Mouse (Mus musculus) embryonic fibroblast, embryonic 13.5 days (primary cell): ENCODE data around the gene Kcng3.

Source experiments
- CTCF ChIP-seq: IDR thresholded peaks from 2 replicates; pipeline ENCODE4 v1.5.1; 2011; ENCODE audit warnings: mild to moderate bottlenecking, control low read depth, low read length, moderate library complexity, borderline replicate concordance; ENCODE audit not compliant: insufficient read depth
- POLR2A ChIP-seq: IDR thresholded peaks from 2 replicates; pipeline ENCODE4 v1.6.1; 2011; ENCODE audit warnings: low read depth, mild to moderate bottlenecking, control low read depth, low read length, moderate library complexity

DNA sequence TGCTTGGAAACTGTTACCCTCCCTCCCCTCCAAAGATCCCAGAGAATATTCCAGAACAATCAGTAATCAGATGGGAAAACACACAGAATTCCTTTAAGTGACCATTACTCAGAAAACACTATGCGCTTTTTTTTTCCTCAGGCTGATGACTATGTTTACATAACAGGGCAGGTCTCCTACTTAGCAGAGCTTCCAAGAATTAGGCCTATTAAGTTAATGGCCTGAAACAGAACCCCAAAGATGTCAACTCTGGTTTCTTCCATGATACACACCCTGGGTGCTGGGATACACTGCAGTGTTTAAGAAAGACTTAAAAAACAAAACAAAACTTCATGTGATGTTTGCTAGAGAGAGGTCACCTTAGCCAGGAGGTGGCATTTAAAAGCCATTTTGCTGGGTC is 93.0 kb downstream of the Kcng3 start:
- TF ChIP-seq CTCF (no peak), POLR2A (no peak)
